Mouse (Mus musculus) myocyte (in vitro differentiated cells): Measurements from ENCODE around the gene Slc13a5. TPM values are rescaled to one million over a fixed set of nuclear protein-coding genes. Genes with fewer than 3 reads are reported as not detected.
A peak's percentile ranks its signal among the peaks of the same experiment; 100 is the strongest.

Source experiments
- H3K27me3 ChIP-seq: one replicate; pipeline ENCODE4 v1.6.1; 2011; ENCODE audit not compliant: control insufficient read depth, insufficient read depth, insufficient read length
- H3K36me3 ChIP-seq: one replicate; pipeline ENCODE4 v1.6.1; 2011; ENCODE audit not compliant: control insufficient read depth, insufficient read depth
- H3K4me2 ChIP-seq: one replicate; pipeline ENCODE4 v1.6.1; 2011; ENCODE audit warnings: low read depth, control low read depth
- H3K4me3 ChIP-seq: one replicate; pipeline ENCODE4 v1.5.1; 2011; ENCODE audit warnings: mild to moderate bottlenecking, control low read depth, moderate library complexity
- H3K79me2 ChIP-seq: one replicate; pipeline ENCODE4 v1.6.1; 2011; ENCODE audit not compliant: control insufficient read depth, insufficient read depth
- H3ac ChIP-seq: one replicate; pipeline ENCODE4 v1.6.1; 2011; ENCODE audit not compliant: control insufficient read depth, insufficient read length
- CEBPB ChIP-seq: IDR thresholded peaks from 2 replicates; pipeline ENCODE4 v1.6.1; 2011; ENCODE audit warnings: mild to moderate bottlenecking, moderate library complexity; ENCODE audit not compliant: poor library complexity, insufficient read depth, severe bottlenecking
- E2F4 ChIP-seq: IDR thresholded peaks from one replicate; pipeline ENCODE4 v1.6.1; 2011; ENCODE audit warnings: mild to moderate bottlenecking, control low read depth, moderate library complexity; ENCODE audit not compliant: insufficient read depth
- MAX ChIP-seq: IDR thresholded peaks from one replicate; pipeline ENCODE4 v1.6.1; 2011; ENCODE audit warnings: low read depth, mild to moderate bottlenecking, control low read depth
- MYOD1 ChIP-seq, 3 experiments: IDR thresholded peaks; one replicate each; pipeline ENCODE4 v1.6.1; 2011; ENCODE audit warnings: control low read depth in 2 of 3, low read depth in 2 of 3, mild to moderate bottlenecking in 2 of 3, moderate library complexity in 1 of 3; ENCODE audit not compliant: insufficient read length in 2 of 3, control insufficient read depth in 1 of 3
- MYOG ChIP-seq, 3 experiments: IDR thresholded peaks; one replicate each; pipeline ENCODE4 v1.6.1; 2011; ENCODE audit warnings: control low read depth in 2 of 3, low read depth in 2 of 3, mild to moderate bottlenecking in 2 of 3; ENCODE audit not compliant: insufficient read length in 2 of 3, control insufficient read depth in 1 of 3, insufficient read depth in 1 of 3
- POLR2A ChIP-seq: IDR thresholded peaks from one replicate; pipeline ENCODE4 v1.6.1; 2011; ENCODE audit warnings: low read depth, mild to moderate bottlenecking, control low read depth, moderate library complexity; ENCODE audit not compliant: insufficient read length
- POLR2AphosphoS2 ChIP-seq: IDR thresholded peaks from one replicate; pipeline ENCODE4 v1.6.1; 2011; ENCODE audit warnings: low read depth, control low read depth; ENCODE audit not compliant: insufficient read length
- REST ChIP-seq: IDR thresholded peaks from one replicate; pipeline ENCODE4 v1.6.1; 2011; ENCODE audit warnings: mild to moderate bottlenecking, control low read depth, moderate library complexity; ENCODE audit not compliant: insufficient read depth, insufficient read length
- SRF ChIP-seq: IDR thresholded peaks from one replicate; pipeline ENCODE4 v1.6.1; 2011; ENCODE audit warnings: low read depth; ENCODE audit not compliant: control insufficient read depth, insufficient read length
- TCF12 ChIP-seq: IDR thresholded peaks from one replicate; pipeline ENCODE4 v1.6.1; 2011; ENCODE audit warnings: mild to moderate bottlenecking, control low read depth; ENCODE audit not compliant: poor library complexity, insufficient read depth, severe bottlenecking
- TCF3 ChIP-seq: IDR thresholded peaks from one replicate; pipeline ENCODE4 v1.6.1; 2011; ENCODE audit warnings: low read depth, control low read depth; ENCODE audit not compliant: insufficient read length
- USF1 ChIP-seq: IDR thresholded peaks from one replicate; pipeline ENCODE4 v1.6.1; 2011; ENCODE audit warnings: low read depth, mild to moderate bottlenecking, control low read depth, moderate library complexity
- polyA plus RNA-seq: library from polyadenylated mRNA; unstranded; fragments of >200 nt; fragmentation: generic; extraction: Trizol; gene quantifications from one replicate; pipeline ENCODE4 v1.2.1, GENCODE M21; 2012; ENCODE audit warnings: missing spikeins

The Slc13a5 gene
- polyA plus RNA-seq, 1 experiment: 0.72 TPM

- TF ChIP-seq E2F4 (no peak), POLR2A (no peak), CEBPB (no peak), USF1 (no peak), REST (no peak), TCF12 (no peak), SRF (no peak), MYOD1 (IDR thresholded peaks at IDR 0.05; ENCODE audit: control insufficient read depth in 1 of 3, insufficient read length in 2 of 3, low read depth in 2 of 3) (no peak), MYOG (IDR thresholded peaks at IDR 0.05; ENCODE audit: control insufficient read depth in 1 of 3, insufficient read depth in 1 of 3, insufficient read length in 2 of 3, low read depth in 2 of 3) (no peak), POLR2AphosphoS2 (no peak), TCF3 (no peak), MAX (no peak)
These were observed 45.7 kb downstream of the Slc13a5 start for GRCm38 (mm10) chr11:72221278-72221677.

GRCm38 (mm10) chr11:72217116-72217515, 49.9 kb downstream of the Slc13a5 start:
- no peak overlapping the region for H3K4me3 ChIP-seq
- H3K79me2 ChIP-seq: peaks cover 12% of the 10 kb centered on the region
- H3K4me2 ChIP-seq: no peak overlapping the region
- TF ChIP-seq MYOD1 (IDR thresholded peaks at IDR 0.05; ENCODE audit: control insufficient read depth in 1 of 3, insufficient read length in 2 of 3, low read depth in 2 of 3) (no peak), TCF12 (no peak), TCF3 (no peak), CEBPB (no peak), SRF (no peak), POLR2AphosphoS2 (no peak), REST (no peak), MAX (no peak)
- H3K36me3 ChIP-seq: peaks cover 7% of the 10 kb centered on the region
- no peak overlapping the region for H3ac ChIP-seq
- H3K27me3 ChIP-seq: no peaks in the 10 kb centered on the region

More at GRCm38 (mm10) chr11:72221278-72221677, 45.7 kb downstream of the Slc13a5 start:
- H3ac ChIP-seq: no peak overlapping the region
- no peaks in the 10 kb centered on the region for H3K36me3 ChIP-seq
- H3K4me2 ChIP-seq: no peak overlapping the region
- H3K79me2 ChIP-seq: no peaks in the 10 kb centered on the region
- no peak overlapping the region for H3K4me3 ChIP-seq
- no peaks in the 10 kb centered on the region for H3K27me3 ChIP-seq

GRCm38 (mm10) chr11:72215410-72215797, 51.6 kb downstream of the Slc13a5 start, which contains the start of gene Med31:
Gene Med31 (minus strand): TSS chr11:72215592.
- TF ChIP-seq CEBPB (no peak), TCF12 (no peak), MYOD1 (IDR thresholded peaks at IDR 0.05; ENCODE audit: control insufficient read depth in 1 of 3, insufficient read length in 2 of 3, low read depth in 2 of 3) (no peak), TCF3 (no peak), MYOG (IDR thresholded peaks at IDR 0.05; ENCODE audit: control insufficient read depth in 1 of 3, insufficient read depth in 1 of 3, insufficient read length in 2 of 3, low read depth in 2 of 3) (no peak), REST (no peak), SRF (no peak), MAX (no peak), POLR2AphosphoS2 (peak; percentile 9), POLR2A (peak; percentile 49), E2F4 (no peak), USF1 (no peak)
- Histone ChIP-seq H3K79me2 (peaks cover 12% of the 10 kb centered on the region), H3K4me2 (peak within 1 kb of the TSS; percentile 97), H3K27me3 (no peaks in the 10 kb centered on the region), H3K36me3 (peaks cover 17% of the 10 kb centered on the region), H3K4me3 (peak within 1 kb of the TSS; percentile 77), H3ac (peak within 1 kb of the TSS; percentile 17)

GRCm38 (mm10) chr11:72214591-72215409, 52.2 kb downstream of the Slc13a5 start:
- Histone ChIP-seq H3K79me2 (peaks cover 12% of the 10 kb centered on the region), H3K36me3 (peaks cover 18% of the 10 kb centered on the region), H3K4me3 (peak overlapping the region; percentile 77), H3ac (peak overlapping the region; percentile 17), H3K27me3 (no peaks in the 10 kb centered on the region), H3K4me2 (peak overlapping the region; percentile 97)
- TF ChIP-seq TCF12 (no peak), MAX (no peak), SRF (peak; percentile 58), MYOD1 (IDR thresholded peaks at IDR 0.05; ENCODE audit: control insufficient read depth in 1 of 3, insufficient read length in 2 of 3, low read depth in 2 of 3) (no peak), TCF3 (no peak), REST (no peak), USF1 (no peak), E2F4 (no peak), CEBPB (no peak), MYOG (IDR thresholded peaks at IDR 0.05; ENCODE audit: control insufficient read depth in 1 of 3, insufficient read depth in 1 of 3, insufficient read length in 2 of 3, low read depth in 2 of 3) (no peak), POLR2AphosphoS2 (peak; percentile 73), POLR2A (peak; percentile 86)
